Mouse (Mus musculus): ENCODE measurements around the gene Csnk2a1. TPM values are rescaled to one million over a fixed set of nuclear protein-coding genes. Genes with fewer than 3 reads are reported as not detected.

Gene Csnk2a1
- polyA plus RNA-seq, 1 experiment from 2014 or later: 97.8 TPM

- Histone ChIP-seq H3K27me3 (no peaks in the 10 kb centered on the region), H3K9ac (replicated peaks) (no peak overlapping the region), H3K27ac (replicated peaks) (no peak overlapping the region), H3K4me3 (no peak overlapping the region), H3K4me1 (peaks cover 15% of the 10 kb centered on the region), H3K36me3 (peaks cover 80% of the 10 kb centered on the region), H3K9me3 (no peaks in the 10 kb centered on the region), H3K4me2 (replicated peaks) (no peak overlapping the region)
- no peak for ATAC-seq (ENCODE audit: low FRiP score, low read depth)
- WGBS: 90% methylated on average over 8 of the region's 8 CpGs
These were observed 100.0 kb downstream of the Csnk2a1 start for GRCm38 (mm10) chr2:152326654-152327053.

GRCm38 (mm10) chr2:152327980-152328379, 101.3 kb downstream of the Csnk2a1 start:
- ATAC-seq (ENCODE audit: low FRiP score, low read depth): no peak
- Histone ChIP-seq H3K4me3 (no peak overlapping the region), H3K9ac (replicated peaks) (no peak overlapping the region), H3K36me3 (peaks cover 67% of the 10 kb centered on the region), H3K9me3 (no peaks in the 10 kb centered on the region), H3K4me1 (peaks cover 17% of the 10 kb centered on the region), H3K27me3 (no peaks in the 10 kb centered on the region), H3K27ac (replicated peaks) (no peak overlapping the region), H3K4me2 (replicated peaks) (no peak overlapping the region)
- WGBS: 80% methylated on average over 5 of the region's 5 CpGs

GRCm38 (mm10) chr2:152330858-152331423, 104.3 kb downstream of the Csnk2a1 start:
- Histone ChIP-seq H3K27me3 (peaks cover 7% of the 10 kb centered on the region), H3K9me3 (no peaks in the 10 kb centered on the region), H3K36me3 (peaks cover 37% of the 10 kb centered on the region), H3K9ac (replicated peaks) (peak overlapping the region; percentile 11; the same call in 1 of the 2 replicates), H3K4me2 (replicated peaks) (peak overlapping the region; percentile 77), H3K4me1 (peaks cover 17% of the 10 kb centered on the region), H3K4me3 (peak overlapping the region; percentile 83), H3K27ac (replicated peaks) (no peak overlapping the region)
- 76% methylated on average over 7 of the region's 7 CpGs for WGBS
- ATAC-seq (ENCODE audit: low FRiP score, low read depth): no peak

Other genes starting within 250 kb of the Csnk2a1 start
- 114 and 120 TPM in 2 replicates for gene Fam110a, start 246.6 kb upstream of the Csnk2a1 start, polyA plus RNA-seq (2016; fragmentation: Nextera tagmentation; extraction: Ambion mirVana)
- gene Slc52a3, start 230.3 kb upstream of the Csnk2a1 start, polyA plus RNA-seq (2016; fragmentation: Nextera tagmentation; extraction: Ambion mirVana): 0.94 and 1.2 TPM in 2 replicates
- 15.3 and 17.1 TPM in 2 replicates for gene Scrt2, start 145.3 kb upstream of the Csnk2a1 start, polyA plus RNA-seq (2016; fragmentation: Nextera tagmentation; extraction: Ambion mirVana)
- gene Srxn1, start 121.3 kb upstream of the Csnk2a1 start, polyA plus RNA-seq (2016; fragmentation: Nextera tagmentation; extraction: Ambion mirVana): 14.3 and 15.2 TPM in 2 replicates
- gene Tcf15, start 83.3 kb upstream of the Csnk2a1 start, polyA plus RNA-seq (2016; fragmentation: Nextera tagmentation; extraction: Ambion mirVana): 3.4 and 3.8 TPM in 2 replicates
- gene Tbc1d20, start 67.0 kb downstream of the Csnk2a1 start, polyA plus RNA-seq (2016; fragmentation: Nextera tagmentation; extraction: Ambion mirVana): 35.3 and 40.3 TPM in 2 replicates
- gene Rbck1, start 105.8 kb downstream of the Csnk2a1 start, polyA plus RNA-seq (2016; fragmentation: Nextera tagmentation; extraction: Ambion mirVana): 91.4 and 96.6 TPM in 2 replicates
- 2.1 and 2.5 TPM in 2 replicates for gene Trib3, start 117.2 kb downstream of the Csnk2a1 start, polyA plus RNA-seq (2016; fragmentation: Nextera tagmentation; extraction: Ambion mirVana)
- 12.5 and 16.1 TPM in 2 replicates for gene Nrsn2, start 149.8 kb downstream of the Csnk2a1 start, polyA plus RNA-seq (2016; fragmentation: Nextera tagmentation; extraction: Ambion mirVana)
- gene Sox12, start 171.2 kb downstream of the Csnk2a1 start, polyA plus RNA-seq (2016; fragmentation: Nextera tagmentation; extraction: Ambion mirVana): 15.6 and 18.7 TPM in 2 replicates
- 51.3 and 53.3 TPM in 2 replicates for gene Zcchc3, start 188.2 kb downstream of the Csnk2a1 start, polyA plus RNA-seq (2016; fragmentation: Nextera tagmentation; extraction: Ambion mirVana)
- gene 6820408C15Rik, start 188.7 kb downstream of the Csnk2a1 start, polyA plus RNA-seq (2016; fragmentation: Nextera tagmentation; extraction: Ambion mirVana): 0.54 and 1.1 TPM in 2 replicates
- not detected in 2 replicates for gene Defb23, start 237.8 kb downstream of the Csnk2a1 start, polyA plus RNA-seq (2016; fragmentation: Nextera tagmentation; extraction: Ambion mirVana)